Mouse (Mus musculus) liver, adult 2 months (tissue): ENCODE results near the gene Wipi2. TPM values are rescaled to one million over a fixed set of nuclear protein-coding genes. Genes with fewer than 3 reads are reported as not detected.

Experiments used
- DNase-seq: peaks from one replicate; pipeline ENCODE4 v3.0.0-alpha.2; 2011; ENCODE audit warnings: low read depth, low spot score; ENCODE audit errors: extremely low read depth
- H3K27ac ChIP-seq: fragments of 200-500 bp; replicated peaks from 2 replicates; pipeline ENCODE4 v1.5.1; 2012; ENCODE audit warnings: low read depth, mild to moderate bottlenecking, control low read depth, inconsistent platforms, low read length; ENCODE audit not compliant: insufficient read depth
- H3K27me3 ChIP-seq: fragments of 200-500 bp; 2 replicates; pipeline ENCODE4 v1.6.1; 2012; ENCODE audit warnings: mild to moderate bottlenecking, moderate library complexity, low read length, inconsistent platforms; ENCODE audit not compliant: control insufficient read depth, insufficient read depth
- H3K36me3 ChIP-seq: fragments of 200-500 bp; 2 replicates; pipeline ENCODE4 v1.6.1; 2012; ENCODE audit warnings: low read length, inconsistent platforms; ENCODE audit not compliant: control insufficient read depth, insufficient read depth
- H3K4me1 ChIP-seq: fragments of 200-500 bp; 2 replicates; pipeline ENCODE4 v1.6.1; 2011; ENCODE audit warnings: low read length; ENCODE audit not compliant: control insufficient read depth, insufficient read depth
- H3K4me3 ChIP-seq: fragments of 200-500 bp; 2 replicates; pipeline ENCODE4 v1.5.1; 2011; ENCODE audit warnings: low read depth, mild to moderate bottlenecking, control low read depth, low read length, moderate library complexity; ENCODE audit not compliant: insufficient read depth
- H3K79me2 ChIP-seq: fragments of 200-500 bp; 2 replicates; pipeline ENCODE4 v1.6.1; 2012; ENCODE audit warnings: inconsistent platforms, mild to moderate bottlenecking, low read length, moderate library complexity; ENCODE audit not compliant: control insufficient read depth, insufficient read depth
- H3K9ac ChIP-seq: fragments of 200-500 bp; 2 replicates; pipeline ENCODE4 v1.6.1; 2012; ENCODE audit warnings: low read depth, mild to moderate bottlenecking, control low read depth, inconsistent platforms, low read length
- CTCF ChIP-seq: fragments of 200-500 bp; IDR thresholded peaks from 2 replicates; pipeline ENCODE4 v1.5.1; 2011; ENCODE audit warnings: low read depth, low read length, control low read depth
- POLR2A ChIP-seq: fragments of 200-500 bp; IDR thresholded peaks from 2 replicates; pipeline ENCODE4 v1.6.1; 2011; ENCODE audit warnings: low read length, control low read depth; ENCODE audit not compliant: insufficient read depth; ENCODE audit errors: extremely low read depth
- WGBS: fragments of 180-500 bp; shearing (Covaris S2); methylation state at CpG from one replicate; pipeline ENCODE4 v1.1.7; 2018; 5-methylcytosine and 5-hydroxymethylcytosine counted together
- polyA plus RNA-seq: library from polyadenylated mRNA; depleted of rRNA; stranded (reverse); fragments of >200 nt; gene quantifications from 2 replicates; pipeline ENCODE4 v1.2.3, GENCODE M21; 2012
- total RNA-seq: library from RNA; depleted of rRNA; stranded (reverse); fragments of >200 nt; gene quantifications from 2 replicates; pipeline ENCODE4 v1.2.3, GENCODE M21; 2014

Gene Wipi2
- total and polyA plus RNA-seq, 2 experiments, result 39.2 to 43.9 TPM

DNA sequence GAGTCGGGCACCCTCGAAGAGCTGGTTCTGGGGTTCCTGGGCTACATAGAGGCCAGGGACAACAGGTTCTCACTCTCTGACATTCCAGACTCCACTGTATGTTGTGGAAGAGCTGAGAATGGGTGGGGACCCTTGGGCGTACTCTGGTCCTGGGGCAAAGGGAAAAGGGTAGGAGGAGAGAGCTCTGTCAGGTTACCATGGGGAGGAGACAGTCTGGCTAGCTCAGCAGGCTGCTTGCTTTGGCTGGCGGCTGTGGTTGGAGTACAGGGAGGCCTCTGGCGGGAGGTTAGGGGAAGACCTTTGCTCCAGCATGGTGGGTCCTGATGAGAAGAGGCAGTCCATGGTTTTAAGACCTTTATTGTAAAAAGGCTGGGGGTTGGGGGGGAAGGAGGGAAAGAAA, 12.6 kb downstream of the Wipi2 start:
- peaks cover 23% of the 10 kb centered on the region for H3K36me3 ChIP-seq
- no peaks in the 10 kb centered on the region for H3K27me3 ChIP-seq
- TF ChIP-seq CTCF (no peak), POLR2A (no peak)

DNA sequence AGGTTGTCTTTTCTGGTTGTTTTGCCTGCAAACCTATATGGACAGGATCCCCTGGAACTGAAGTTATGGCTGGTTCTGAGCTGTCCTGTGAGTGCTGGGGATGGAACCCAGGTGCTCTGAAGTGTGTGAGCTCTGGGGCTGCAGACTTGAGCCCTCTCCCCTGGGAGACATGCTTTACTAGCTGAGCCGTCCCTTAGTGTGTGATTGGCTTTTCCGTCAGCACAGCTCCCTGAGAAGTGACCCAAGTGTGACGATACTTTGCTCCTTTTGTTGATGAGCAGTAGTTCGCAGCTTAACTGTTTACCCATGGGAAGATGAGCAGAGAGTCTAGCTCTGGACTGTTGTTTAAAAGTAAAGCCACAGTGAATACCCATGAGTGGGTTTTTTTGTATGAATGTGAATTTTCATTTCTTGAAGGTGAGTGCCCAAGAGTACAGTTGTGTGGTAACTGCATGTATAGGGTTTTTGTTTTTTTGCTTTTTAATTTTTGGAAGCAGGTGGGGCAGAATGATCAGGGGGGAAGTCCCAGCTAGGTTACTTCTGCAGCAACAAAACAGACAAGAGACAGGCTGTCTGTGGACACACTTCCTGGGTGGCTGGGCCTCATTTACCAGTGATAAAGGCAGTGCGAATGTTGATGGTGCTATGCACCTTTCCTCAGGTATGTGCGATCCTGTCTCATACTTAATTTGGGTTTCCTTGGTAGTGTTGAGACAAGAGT, 14.0 kb downstream of the Wipi2 start:
- WGBS, result 87% methylated on average over 6 of the region's 6 CpGs
- Histone ChIP-seq H3K79me2 (peaks cover 26% of the 10 kb centered on the region; the same call in 1 of the 2 replicates), H3K27ac (no peak overlapping the region), H3K4me1 (no peaks in the 10 kb centered on the region; the same call in 1 of the 2 replicates), H3K27me3 (no peaks in the 10 kb centered on the region), H3K4me3 (no peak overlapping the region), H3K36me3 (peaks cover 24% of the 10 kb centered on the region), H3K9ac (no peak overlapping the region)
- TF ChIP-seq CTCF, result no peak
- no peak for TF ChIP-seq POLR2A
- no peak for DNase-seq

More for the DNA sequence above, 12.6 kb downstream of the Wipi2 start:
- WGBS, result 62% methylated on average over 5 of the region's 5 CpGs
- Histone ChIP-seq H3K4me3 (no peak overlapping the region), H3K4me1 (no peaks in the 10 kb centered on the region), H3K27ac (no peak overlapping the region), H3K9ac (no peak overlapping the region), H3K79me2 (peaks cover 27% of the 10 kb centered on the region; the same call in 1 of the 2 replicates)
- DNase-seq, result peak; percentile 58

DNA sequence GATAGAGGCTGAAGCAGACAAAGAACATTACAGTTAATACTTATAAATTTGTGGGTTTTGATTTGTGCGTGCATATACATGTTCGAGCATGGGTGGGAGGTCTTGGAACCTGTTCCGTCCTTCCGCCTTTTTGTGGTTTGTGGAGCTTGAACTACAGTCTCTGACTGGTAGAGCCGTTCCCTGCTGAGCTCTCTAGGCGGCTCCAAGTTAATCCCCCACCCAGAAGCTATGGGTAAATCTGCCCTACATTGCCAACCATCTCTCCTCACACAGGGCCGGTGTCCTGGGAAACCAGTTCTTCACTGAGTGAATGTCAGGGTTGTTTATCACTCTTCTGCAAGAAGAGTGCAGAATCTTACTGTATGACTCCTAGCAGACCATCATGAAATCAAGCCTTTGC, 20.7 kb downstream of the Wipi2 start:
- peaks cover 18% of the 10 kb centered on the region; the same call in 1 of the 2 replicates for H3K79me2 ChIP-seq
- peaks cover 5% of the 10 kb centered on the region; the same call in 1 of the 2 replicates for H3K36me3 ChIP-seq
- H3K4me3 ChIP-seq, result no peak overlapping the region
- TF ChIP-seq POLR2A (no peak), CTCF (no peak)
- DNase-seq, result no peak
- no peak overlapping the region for H3K27ac ChIP-seq
- H3K27me3 ChIP-seq, result no peaks in the 10 kb centered on the region
- 91% methylated on average over 7 of the region's 7 CpGs for WGBS
- H3K9ac ChIP-seq, result no peak overlapping the region
- H3K4me1 ChIP-seq, result peaks cover 22% of the 10 kb centered on the region

DNA sequence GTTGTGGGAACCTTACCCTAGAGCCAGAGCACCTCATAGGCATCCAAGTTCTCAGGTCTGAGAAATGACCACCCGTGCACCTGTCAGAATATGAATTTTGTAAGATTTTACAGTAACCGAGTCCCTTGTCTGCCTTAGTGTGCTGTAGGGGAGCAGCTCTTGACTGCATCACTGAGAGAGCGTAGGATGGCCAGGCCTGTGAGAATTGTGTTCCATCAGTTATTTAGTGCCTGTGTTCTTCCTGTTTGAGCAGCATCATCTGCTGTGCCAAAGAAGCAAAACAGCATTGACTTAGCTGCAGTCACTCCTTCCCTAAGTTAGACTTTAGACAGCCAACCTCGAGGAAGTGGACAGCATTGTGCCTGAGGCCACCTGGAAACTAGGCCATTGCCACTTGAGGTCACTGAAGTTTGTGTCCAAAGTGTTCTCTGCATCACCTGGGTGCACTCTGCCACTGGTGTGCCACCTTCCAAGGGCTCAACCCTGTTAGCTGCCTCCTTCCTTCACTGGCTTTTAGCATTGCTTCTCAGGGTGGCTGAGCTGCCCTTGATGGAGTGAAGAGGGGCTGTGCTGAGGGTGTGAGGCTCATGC, 22.1 kb downstream of the Wipi2 start:
- TF ChIP-seq CTCF (no peak), POLR2A (no peak)
- H3K79me2 ChIP-seq, result peaks cover 16% of the 10 kb centered on the region; the same call in 1 of the 2 replicates
- no peak overlapping the region for H3K27ac ChIP-seq
- peaks cover 22% of the 10 kb centered on the region for H3K4me1 ChIP-seq
- no peaks in the 10 kb centered on the region for H3K27me3 ChIP-seq
- H3K4me3 ChIP-seq, result no peak overlapping the region
- DNase-seq, result peak; percentile 69
- H3K9ac ChIP-seq, result no peak overlapping the region
- peaks cover 3% of the 10 kb centered on the region; the same call in 1 of the 2 replicates for H3K36me3 ChIP-seq
- WGBS, result 74% methylated on average over 4 of the region's 4 CpGs

DNA sequence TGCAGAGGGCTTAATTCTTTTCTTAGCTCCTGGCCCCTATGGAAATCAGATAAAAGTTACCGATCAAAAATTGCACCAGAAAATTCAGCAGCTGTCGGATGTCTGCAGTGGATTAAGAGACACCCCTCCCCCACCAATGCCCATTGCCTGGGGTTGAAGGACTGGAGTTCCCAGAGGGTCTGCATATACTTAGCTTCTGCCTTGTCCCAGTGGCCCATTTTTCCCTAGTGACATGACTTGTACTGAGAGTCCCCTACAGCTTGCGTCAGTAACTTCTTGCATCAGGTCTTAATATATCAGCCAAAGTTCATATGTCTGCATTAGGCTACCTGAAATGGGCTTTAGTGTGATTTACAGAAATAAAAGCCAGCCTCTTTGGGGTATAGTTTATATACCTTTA, 22.9 kb downstream of the Wipi2 start:
- no peak overlapping the region for H3K4me3 ChIP-seq
- H3K4me1 ChIP-seq, result peaks cover 22% of the 10 kb centered on the region
- H3K79me2 ChIP-seq, result peaks cover 16% of the 10 kb centered on the region; the same call in 1 of the 2 replicates
- H3K36me3 ChIP-seq, result peaks cover 2% of the 10 kb centered on the region; the same call in 1 of the 2 replicates
- H3K27me3 ChIP-seq, result no peaks in the 10 kb centered on the region
- DNase-seq, result peak; percentile 34
- 58% methylated on average over 3 of the region's 3 CpGs for WGBS
- no peak for TF ChIP-seq POLR2A
- TF ChIP-seq CTCF, result no peak
- H3K27ac ChIP-seq, result no peak overlapping the region
- H3K9ac ChIP-seq, result no peak overlapping the region
